ENCODE assay signal across 8 mouse cellular contexts in the genomic region with DNA sequence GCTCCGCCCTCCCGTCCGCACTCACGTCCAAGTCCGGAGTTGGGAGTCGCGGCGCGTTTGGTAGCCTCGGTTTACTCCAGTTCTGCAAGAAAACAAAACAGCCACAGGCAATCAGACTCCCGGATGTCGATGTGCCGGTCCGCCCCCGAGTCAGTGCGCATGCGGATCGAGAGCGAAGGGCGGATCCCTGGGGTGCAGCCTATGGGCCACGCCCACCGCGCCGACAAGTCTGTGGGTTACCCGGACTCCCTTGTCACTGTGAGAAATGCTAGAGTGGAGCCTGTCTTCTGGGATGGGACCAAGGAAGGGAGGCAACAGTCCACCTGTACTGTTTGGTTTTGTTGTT. TPM values are rescaled to one million over a fixed set of nuclear protein-coding genes. Genes with fewer than 3 reads are reported as not detected.
A peak's percentile ranks its signal among the peaks of the same experiment; 100 is the strongest.
DNase-seq lines count a peak whose midpoint lies in the region; ATAC-seq lines count a peak whose summit lies in the region.

A gene (minus strand): TSS at position 161 of the 346 bp plus-strand sequence.

- under 1% methylated on average over 25 of the region's 25 CpGs for WGBS in hindbrain, embryonic 12.5 days

- DNase-seq in R1 (ENCODE audit: low read depth, low spot score), result peak; percentile 96
- peak; percentile 90 to 92 for DNase-seq in cerebellum, postnatal 14 days
- DNase-seq in frontal cortex, postnatal 14 days (ENCODE audit: low spot score in 2 of 2), result peak; percentile 83 to 85
- peak; percentile 84 to 93 for DNase-seq in layer of hippocampus, postnatal 14 days (ENCODE audit: low spot score in 2 of 2)
- peak; percentile 96 for DNase-seq in lung, postnatal 14 days
- peak; percentile 93 for DNase-seq in ovary, postnatal 36 days (ENCODE audit: low spot score)
- DNase-seq in thymus, postnatal 14 days, result peak; percentile 98

- peak; percentile 85 for ATAC-seq in hindbrain, embryonic 12.5 days (ENCODE audit: low FRiP score)

- peaks cover 14% of the 10 kb centered on the region for H3K36me3 ChIP-seq in hindbrain, embryonic 12.5 days

- no peaks in the 10 kb centered on the region for H3K27me3 ChIP-seq in hindbrain, embryonic 12.5 days

- peak within 1 kb of the TSS; percentile 92 for H3K4me3 ChIP-seq in hindbrain, embryonic 12.5 days

- H3K4me2 ChIP-seq in hindbrain, embryonic 12.5 days (replicated peaks), result peak within 1 kb of the TSS; percentile 70

- no peaks in the 10 kb centered on the region for H3K9me3 ChIP-seq in hindbrain, embryonic 12.5 days (replicated peaks)

- peak within 1 kb of the TSS; percentile 86 for H3K9ac ChIP-seq in hindbrain, embryonic 12.5 days

- peak within 1 kb of the TSS; percentile 91 for H3K27ac ChIP-seq in hindbrain, embryonic 12.5 days

- peaks cover 16% of the 10 kb centered on the region for H3K4me1 ChIP-seq in hindbrain, embryonic 12.5 days

RNA-seq across cellular contexts. Expression of the gene that starts here (rescaled TPM):
- 163 and 169 TPM in 2 replicates for polyA plus RNA-seq in hindbrain, embryonic 12.5 days (2016; fragmentation: Nextera tagmentation; extraction: Ambion mirVana)
- 100 to 1,000 TPM; 112 TPM for total RNA-seq in layer of hippocampus, postnatal 14 days (2021)

Comparison
In these comparisons a context has a peak if more than half of its experiments do, and no peak if none do; other contexts are left out.
1. Peak in every context shown above with its lines: DNase-seq, ATAC-seq, H3K4me3 ChIP-seq and H3K27ac ChIP-seq.